Mouse (Mus musculus) liver, postnatal 0 days (tissue): ENCODE results near the gene Basp1.

Experiments used
- CTCF ChIP-seq: sonication (generic); IDR thresholded peaks from 2 replicates; pipeline ENCODE4 v1.5.1; 2016; ENCODE audit warnings: antibody characterized with exemption, low read depth
- EP300 ChIP-seq: IDR thresholded peaks from 2 replicates; pipeline ENCODE4 v1.6.1; 2016; ENCODE audit warnings: antibody characterized with exemption, low read depth, mild to moderate bottlenecking

GRCm38 (mm10) chr15:25412171-25412641, 1.4 kb downstream of the Basp1 start:
- no peak for TF ChIP-seq CTCF
- no peak for TF ChIP-seq EP300
